Mouse (Mus musculus) heart, adult 18-20 months (tissue): ENCODE results near the gene Mylk3. TPM values are rescaled to one million over a fixed set of nuclear protein-coding genes. Genes with fewer than 3 reads are reported as not detected.

Source experiments
- DNase-seq, 2 experiments: peaks; one replicate each; pipeline ENCODE4 v3.0.0; 2021 to 2022; ENCODE audit warnings: mixed read lengths in 1 of 2
- total RNA-seq, 2 experiments: library from RNA; stranded (reverse); gene quantifications; 2 replicates each; pipeline ENCODE4 v1.2.3; 2021

The Mylk3 gene
- total RNA-seq, 2 experiments from 2014 or later, result 473 to 486 TPM

- DNase-seq, result no peak
These were observed 64.2 kb downstream of the Mylk3 start for GRCm38 (mm10) chr8:85321981-85322380.

- peak; percentile 25 to 26 for DNase-seq
These were observed 67.6 kb downstream of the Mylk3 start for GRCm38 (mm10) chr8:85318534-85318933.

GRCm38 (mm10) chr8:85313036-85313435 lies 73.1 kb downstream of the Mylk3 start:
- no peak for DNase-seq

- peak in 1 of 2 experiments; percentile 13 for DNase-seq
These were observed 74.4 kb downstream of the Mylk3 start for GRCm38 (mm10) chr8:85311743-85312142.

GRCm38 (mm10) chr8:85308564-85308963 lies 77.6 kb downstream of the Mylk3 start:
- no peak for DNase-seq

- DNase-seq, result no peak
These were observed 82.6 kb downstream of the Mylk3 start for GRCm38 (mm10) chr8:85303531-85303930.

GRCm38 (mm10) chr8:85302931-85303330 lies 83.2 kb downstream of the Mylk3 start:
- no peak for DNase-seq

- no peak for DNase-seq
These were observed 84.2 kb downstream of the Mylk3 start for GRCm38 (mm10) chr8:85301941-85302340.

GRCm38 (mm10) chr8:85299434-85300077 lies 86.6 kb downstream of the Mylk3 start, which contains the start of the genes Orc6 and Vps35:
TSS of gene Orc6 (plus strand) at chr8:85299632.
TSS of gene Vps35 (minus strand) at chr8:85299802.
- peak; percentile 96 to 98 for DNase-seq

- peak; percentile 8 to 20 for DNase-seq
These were observed 87.3 kb downstream of the Mylk3 start for GRCm38 (mm10) chr8:85298600-85299433.

GRCm38 (mm10) chr8:85286846-85287245 lies 99.3 kb downstream of the Mylk3 start:
- no peak for DNase-seq

Other genes starting within 250 kb of the Mylk3 start
- gene Cks1brt, start 234.4 kb downstream of the Mylk3 start, total RNA-seq, result not detected
- not detected for gene Olfr371, start 160.4 kb downstream of the Mylk3 start, total RNA-seq
- 1 to 10 TPM; 5.8 to 6.8 TPM for gene Orc6, start 86.7 kb downstream of the Mylk3 start, total RNA-seq
- 10 to 100 TPM; 69.0 to 71.6 TPM for gene Vps35, start 86.5 kb downstream of the Mylk3 start, total RNA-seq
- 10 to 100 TPM; 18.1 to 19.4 TPM for gene 4921524J17Rik, start 46.5 kb upstream of the Mylk3 start, total RNA-seq
- 10 to 100 TPM; 33.3 to 37.5 TPM for gene Gpt2, start 106.2 kb upstream of the Mylk3 start, total RNA-seq
- 100 to 1,000 TPM; 284 to 287 TPM for gene Dnaja2, start 169.0 kb upstream of the Mylk3 start, total RNA-seq